Mouse (Mus musculus) cerebellum, adult 8-10 months (tissue): ENCODE results near the gene Gm14435.
"Not testable (repeated sequence)": the region's sequence is repeated elsewhere in the genome, so short reads cannot be mapped to it uniquely, and the experiment has no call there.

Experiments
- DNase-seq: peaks from one replicate; pipeline ENCODE4 v3.0.0; 2022

The Gm14435 gene

GRCm38 (mm10) chr2:176423294-176423693 is at the start of gene Gm14435:
Gm14435 (plus strand) TSS chr2:176423594.
- DNase-seq, result not testable (repeated sequence)
